Comparison of ENCODE assay signal across 8 mouse cellular contexts in the genomic region with DNA sequence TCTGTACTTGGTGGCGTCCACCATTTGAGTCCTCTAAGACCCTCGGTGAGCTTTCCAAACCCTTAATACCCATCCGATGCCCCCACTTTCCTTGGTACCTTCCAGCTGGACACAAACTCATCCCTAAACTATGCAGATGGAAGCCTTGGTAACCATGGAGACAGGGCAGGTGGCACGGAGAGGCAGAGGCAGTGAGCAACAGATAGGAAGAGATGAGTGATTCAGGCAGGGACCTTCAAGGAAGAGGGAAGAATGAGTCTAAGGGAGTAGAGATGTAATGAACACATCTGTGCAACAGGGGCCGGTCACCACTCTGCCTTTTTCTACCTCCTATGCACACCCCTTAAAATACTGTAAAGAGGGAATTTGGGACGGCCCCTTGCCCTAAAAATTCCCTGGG. TPM values are rescaled to one million over a fixed set of nuclear protein-coding genes. Genes with fewer than 3 reads are reported as not detected.
DNase-seq lines count a peak whose midpoint lies in the region; ATAC-seq lines count a peak whose summit lies in the region.
"Had no signal": no experiment of that assay in that cellular context is flagged by ENCODE, and none has a peak within 500 bp of the region (broad histone marks: within the 10 kb centered on the region; RNA-seq: fewer than 3 reads in every experiment).

No protein-coding gene starts in this region.

- H3K9me3 ChIP-seq in megakaryocyte, embryonic 14.5 days = no peaks in the 10 kb centered on the region
- no peaks in the 10 kb centered on the region for H3K9me3 ChIP-seq in embryonic facial prominence, embryonic 14.5 days (ENCODE audit: control insufficient read depth, low read length)
- H3K9me3 ChIP-seq in intestine, embryonic 15.5 days = no peaks in the 10 kb centered on the region
- H3K9me3 ChIP-seq in stomach, embryonic 15.5 days = no peaks in the 10 kb centered on the region

- H3K9ac ChIP-seq in embryonic facial prominence, embryonic 14.5 days (ENCODE audit: low read depth, low read length) = no peak overlapping the region
- H3K9ac ChIP-seq in intestine, embryonic 15.5 days = no peak overlapping the region
- H3K9ac ChIP-seq in stomach, embryonic 15.5 days = no peak overlapping the region

- WGBS in embryonic facial prominence, embryonic 14.5 days = 25% methylated on average over 6 of the region's 6 CpGs
- 33% methylated on average over 6 of the region's 6 CpGs for WGBS in intestine, embryonic 15.5 days
- 30% methylated on average over 6 of the region's 6 CpGs for WGBS in stomach, embryonic 15.5 days

- H3K4me1 ChIP-seq in megakaryocyte, embryonic 14.5 days = peaks cover 70% of the 10 kb centered on the region
- H3K4me1 ChIP-seq in embryonic facial prominence, embryonic 14.5 days (ENCODE audit: control insufficient read depth, insufficient read depth, low read length) = peaks cover 32% of the 10 kb centered on the region
- peaks cover 37% of the 10 kb centered on the region for H3K4me1 ChIP-seq in intestine, embryonic 15.5 days (replicated peaks)
- H3K4me1 ChIP-seq in stomach, embryonic 15.5 days = peaks cover 33% of the 10 kb centered on the region

- DNase-seq in embryonic facial prominence, embryonic 14.5 days (ENCODE audit: low spot score) = no peak
- no peak for DNase-seq in c-Kit-positive CD71-positive TER-119-positive erythroid progenitor cells, embryonic 14.5 days (ENCODE audit: low spot score)
- no peak for DNase-seq in urinary bladder, postnatal 4 days (ENCODE audit: low spot score in 2 of 2)
- DNase-seq: lung, adult 18-20 months had no signal

- H3K36me3 ChIP-seq in megakaryocyte, embryonic 14.5 days (replicated peaks; ENCODE audit: low read length) = peaks cover 1% of the 10 kb centered on the region
- no peaks in the 10 kb centered on the region for H3K36me3 ChIP-seq in embryonic facial prominence, embryonic 14.5 days (ENCODE audit: control insufficient read depth, insufficient read depth, low read length)
- H3K36me3 ChIP-seq in intestine, embryonic 15.5 days = no peaks in the 10 kb centered on the region
- H3K36me3 ChIP-seq in stomach, embryonic 15.5 days = no peaks in the 10 kb centered on the region

- no peak for ATAC-seq in megakaryocyte, adult 5-6 weeks (ENCODE audit: poor library complexity, severe bottlenecking)
- ATAC-seq in embryonic facial prominence, embryonic 14.5 days (ENCODE audit: low read depth) = no peak
- ATAC-seq in intestine, embryonic 15.5 days = no peak
- no peak for ATAC-seq in stomach, embryonic 15.5 days (ENCODE audit: insufficient read depth, low FRiP score, low read depth)

- no peak overlapping the region for H3K27ac ChIP-seq in embryonic facial prominence, embryonic 14.5 days (replicated peaks; ENCODE audit: low read depth, low read length)
- no peak overlapping the region for H3K27ac ChIP-seq in intestine, embryonic 15.5 days
- H3K27ac ChIP-seq in stomach, embryonic 15.5 days = peak overlapping the region; percentile 9; the same call in 1 of the 2 replicates

- H3K27me3 ChIP-seq in megakaryocyte, embryonic 14.5 days (replicated peaks) = peaks cover 49% of the 10 kb centered on the region
- H3K27me3 ChIP-seq in embryonic facial prominence, embryonic 14.5 days (replicated peaks; ENCODE audit: control insufficient read depth, insufficient read depth, low read length) = peaks cover 7% of the 10 kb centered on the region
- peaks cover 32% of the 10 kb centered on the region for H3K27me3 ChIP-seq in intestine, embryonic 15.5 days (replicated peaks)
- peaks cover 10% of the 10 kb centered on the region; the same call in 1 of the 2 replicates for H3K27me3 ChIP-seq in stomach, embryonic 15.5 days (replicated peaks)

- peak overlapping the region; percentile 46 for H3K4me3 ChIP-seq in megakaryocyte, embryonic 14.5 days (replicated peaks)
- peak overlapping the region; percentile 58; the same call in 1 of the 2 replicates for H3K4me3 ChIP-seq in embryonic facial prominence, embryonic 14.5 days (ENCODE audit: low read depth, low read length)
- H3K4me3 ChIP-seq in intestine, embryonic 15.5 days (replicated peaks) = 0 out of 2 replicates have a peak overlapping the region, but pooled peaks have one; percentile 6
- 0 out of 2 replicates have a peak overlapping the region, but pooled peaks have one; percentile 46 for H3K4me3 ChIP-seq in stomach, embryonic 15.5 days (replicated peaks)

- H3K4me2 ChIP-seq in embryonic facial prominence, embryonic 14.5 days (ENCODE audit: low read depth, low read length) = peak overlapping the region; percentile 99
- peak overlapping the region; percentile 91 for H3K4me2 ChIP-seq in intestine, embryonic 15.5 days (replicated peaks)
- H3K4me2 ChIP-seq in stomach, embryonic 15.5 days = peak overlapping the region; percentile 94; the same call in 1 of the 2 replicates

RNA-seq across cellular contexts. Expression of a gene that starts 0.8 kb away (rescaled TPM):
- not detected in 2 replicates for polyA plus RNA-seq in megakaryocyte, embryonic 14.5 days (2012; ENCODE audit: insufficient read depth, low replicate concordance)
- not detected in 2 replicates for total RNA-seq in megakaryocyte, adult 5-6 weeks (2015)
- not detected in 2 replicates for total RNA-seq in megakaryocyte, adult 5-6 weeks (2017)
- 2.7 and 3.0 TPM in 2 replicates for polyA plus RNA-seq in embryonic facial prominence, embryonic 14.5 days (2014; fragmentation: Nextera tagmentation; extraction: Ambion mirVana)
- 1.9 and 2.3 TPM in 2 replicates for polyA plus RNA-seq in intestine, embryonic 15.5 days (2015; fragmentation: Nextera tagmentation; extraction: Ambion mirVana)
- polyA plus RNA-seq in stomach, embryonic 15.5 days (2015; fragmentation: Nextera tagmentation; extraction: Ambion mirVana) = 2.2 and 2.5 TPM in 2 replicates

RNA-seq across cellular contexts. Expression of a gene that starts 1.7 kb away (rescaled TPM):
- polyA plus RNA-seq in megakaryocyte, embryonic 14.5 days (2012; ENCODE audit: insufficient read depth, low replicate concordance) = 4.6 and 15.4 TPM in 2 replicates
- 22.8 and 26.3 TPM in 2 replicates for total RNA-seq in megakaryocyte, adult 5-6 weeks (2015)
- total RNA-seq in megakaryocyte, adult 5-6 weeks (2017) = 45.6 and 46.4 TPM in 2 replicates
- 8.9 and 11.0 TPM in 2 replicates for polyA plus RNA-seq in embryonic facial prominence, embryonic 14.5 days (2014; fragmentation: Nextera tagmentation; extraction: Ambion mirVana)
- polyA plus RNA-seq in intestine, embryonic 15.5 days (2015; fragmentation: Nextera tagmentation; extraction: Ambion mirVana) = 26.5 and 31.3 TPM in 2 replicates
- polyA plus RNA-seq in stomach, embryonic 15.5 days (2015; fragmentation: Nextera tagmentation; extraction: Ambion mirVana) = 35.3 and 37.3 TPM in 2 replicates

RNA-seq across cellular contexts. Expression of a gene that starts 5.3 kb away (rescaled TPM):
- polyA plus RNA-seq in megakaryocyte, embryonic 14.5 days (2012; ENCODE audit: insufficient read depth, low replicate concordance) = 1.2 TPM in 1 of 2 replicates, not detected in the other
- total RNA-seq in megakaryocyte, adult 5-6 weeks (2015) = 0.59 and 1.7 TPM in 2 replicates
- total RNA-seq in megakaryocyte, adult 5-6 weeks (2017) = 1.7 TPM in 2 replicates
- polyA plus RNA-seq in embryonic facial prominence, embryonic 14.5 days (2014; fragmentation: Nextera tagmentation; extraction: Ambion mirVana) = 9.1 and 10.1 TPM in 2 replicates
- 4.8 and 5.7 TPM in 2 replicates for polyA plus RNA-seq in intestine, embryonic 15.5 days (2015; fragmentation: Nextera tagmentation; extraction: Ambion mirVana)
- 6.4 and 6.9 TPM in 2 replicates for polyA plus RNA-seq in stomach, embryonic 15.5 days (2015; fragmentation: Nextera tagmentation; extraction: Ambion mirVana)

RNA-seq across cellular contexts. Expression of a gene that starts 18.9 kb away (rescaled TPM):
- 0.51 TPM in 1 of 2 replicates, not detected in the other for polyA plus RNA-seq in megakaryocyte, embryonic 14.5 days (2012; ENCODE audit: insufficient read depth, low replicate concordance)
- total RNA-seq in megakaryocyte, adult 5-6 weeks (2015) = not detected in 2 replicates
- total RNA-seq in megakaryocyte, adult 5-6 weeks (2017) = 0.40 TPM in 1 of 2 replicates, not detected in the other
- 0.55 TPM in 1 of 2 replicates, not detected in the other for polyA plus RNA-seq in embryonic facial prominence, embryonic 14.5 days (2014; fragmentation: Nextera tagmentation; extraction: Ambion mirVana)
- 0.67 and 1.5 TPM in 2 replicates for polyA plus RNA-seq in intestine, embryonic 15.5 days (2015; fragmentation: Nextera tagmentation; extraction: Ambion mirVana)
- 1.6 and 1.8 TPM in 2 replicates for polyA plus RNA-seq in stomach, embryonic 15.5 days (2015; fragmentation: Nextera tagmentation; extraction: Ambion mirVana)

RNA-seq across cellular contexts. Expression of a gene that starts 34.1 kb away (rescaled TPM):
- 14.0 and 112 TPM in 2 replicates for polyA plus RNA-seq in megakaryocyte, embryonic 14.5 days (2012; ENCODE audit: insufficient read depth, low replicate concordance)
- total RNA-seq in megakaryocyte, adult 5-6 weeks (2015) = 89.0 and 99.4 TPM in 2 replicates
- 42.3 and 43.4 TPM in 2 replicates for total RNA-seq in megakaryocyte, adult 5-6 weeks (2017)
- polyA plus RNA-seq in embryonic facial prominence, embryonic 14.5 days (2014; fragmentation: Nextera tagmentation; extraction: Ambion mirVana) = 122 and 127 TPM in 2 replicates
- polyA plus RNA-seq in intestine, embryonic 15.5 days (2015; fragmentation: Nextera tagmentation; extraction: Ambion mirVana) = 113 and 118 TPM in 2 replicates
- 113 and 128 TPM in 2 replicates for polyA plus RNA-seq in stomach, embryonic 15.5 days (2015; fragmentation: Nextera tagmentation; extraction: Ambion mirVana)

Comparison
In these comparisons a context has a peak if more than half of its experiments do, and no peak if none do; other contexts are left out.
1. H3K4me3 ChIP-seq: peak in every context shown above with its lines; median percentile 58 in embryonic facial prominence, embryonic 14.5 days; 46 in megakaryocyte, embryonic 14.5 days; 46 in stomach, embryonic 15.5 days; 6 in intestine, embryonic 15.5 days.